Mouse (Mus musculus) cortical plate, adult 2 months (tissue): ENCODE results near the gene Hexim2.

Experiments used
- CTCF ChIP-seq: fragments of 200-500 bp; IDR thresholded peaks from 2 replicates; pipeline ENCODE4 v1.5.1; 2011; ENCODE audit warnings: mild to moderate bottlenecking, control low read depth, low read length; ENCODE audit not compliant: insufficient read depth; ENCODE audit errors: extremely low read depth
- POLR2A ChIP-seq: fragments of 200-500 bp; IDR thresholded peaks from 2 replicates; pipeline ENCODE4 v1.6.1; 2011; ENCODE audit warnings: mild to moderate bottlenecking, low read length, control low read depth; ENCODE audit not compliant: insufficient read depth; ENCODE audit errors: extremely low read depth

DNA sequence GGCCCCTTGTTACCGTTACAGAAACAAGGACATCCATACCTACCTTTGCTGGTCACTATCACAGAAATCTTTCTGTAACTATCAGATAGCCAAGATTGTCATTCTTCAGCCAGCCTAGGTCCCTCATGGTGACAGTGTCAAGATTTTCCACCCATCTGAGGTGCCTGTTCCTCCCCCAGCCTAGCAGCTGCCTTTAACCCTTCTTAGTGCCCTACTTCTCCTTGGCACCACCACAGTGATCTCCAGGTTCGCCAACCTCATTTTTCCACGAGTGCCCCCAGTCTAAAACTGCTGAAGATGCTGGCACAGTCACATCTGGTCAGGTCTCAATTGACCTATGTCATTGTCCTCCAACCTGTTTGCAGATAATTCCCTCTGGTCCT, 37.9 kb downstream of the Hexim2 start:
- no peak for TF ChIP-seq CTCF
- no peak for TF ChIP-seq POLR2A
